Mouse (Mus musculus) cerebellum, adult 2 months (tissue): ENCODE measurements around the gene Msx1. TPM values are rescaled to one million over a fixed set of nuclear protein-coding genes. Genes with fewer than 3 reads are reported as not detected.

Experiments used
- DNase-seq, 2 experiments: peaks; one replicate each; pipeline ENCODE4 v3.0.0; 2021
- H3K27ac ChIP-seq: fragments of 200-500 bp; 2 replicates; pipeline ENCODE4 v1.5.1; 2012; ENCODE audit warnings: low read length, control low read depth, inconsistent platforms; ENCODE audit not compliant: insufficient read depth
- H3K27me3 ChIP-seq: fragments of 200-500 bp; 2 replicates; pipeline ENCODE4 v1.6.1; 2012; ENCODE audit warnings: inconsistent platforms, mild to moderate bottlenecking, low read length, moderate library complexity; ENCODE audit not compliant: control insufficient read depth, insufficient read depth
- H3K4me1 ChIP-seq: fragments of 200-500 bp; 2 replicates; pipeline ENCODE4 v1.6.1; 2011; ENCODE audit warnings: low read length; ENCODE audit not compliant: control insufficient read depth, insufficient read depth
- H3K4me3 ChIP-seq: fragments of 200-500 bp; replicated peaks from 2 replicates; pipeline ENCODE3; 2011; ENCODE audit warnings: mild to moderate bottlenecking, low read depth, low read length, control low read depth; ENCODE audit not compliant: insufficient read depth
- CTCF ChIP-seq: fragments of 200-500 bp; IDR thresholded peaks from 2 replicates; pipeline ENCODE4 v1.5.1; 2011; ENCODE audit warnings: low read depth, mild to moderate bottlenecking, control low read depth, low read length, moderate library complexity, borderline replicate concordance; ENCODE audit not compliant: insufficient read depth
- POLR2A ChIP-seq: fragments of 200-500 bp; IDR thresholded peaks from 2 replicates; pipeline ENCODE4 v1.6.1; 2011; ENCODE audit warnings: low read length, control low read depth, borderline replicate concordance; ENCODE audit not compliant: insufficient read depth
- WGBS: fragments of 180-500 bp; shearing (Covaris S2); methylation state at CpG from one replicate; pipeline ENCODE4 v1.1.7; 2018; 5-methylcytosine and 5-hydroxymethylcytosine counted together
- polyA plus RNA-seq: library from polyadenylated mRNA; depleted of rRNA; stranded (reverse); fragments of >200 nt; gene quantifications from 2 replicates; pipeline ENCODE4 v1.2.3, GENCODE M21; 2012

Gene Msx1
- polyA plus RNA-seq, 1 experiment = 3.4 TPM

GRCm38 (mm10) chr5:37818533-37819215 lies 5.7 kb downstream of the Msx1 start:
- WGBS = 12% methylated on average over 25 of the region's 25 CpGs
- Histone ChIP-seq H3K27ac (no peak overlapping the region), H3K4me1 (no peaks in the 10 kb centered on the region; the same call in 1 of the 2 replicates), H3K27me3 (peaks cover 19% of the 10 kb centered on the region; the same call in 1 of the 2 replicates), H3K4me3 (no peak overlapping the region)
- TF ChIP-seq POLR2A (no peak), CTCF (no peak)
- DNase-seq = no peak

DNA sequence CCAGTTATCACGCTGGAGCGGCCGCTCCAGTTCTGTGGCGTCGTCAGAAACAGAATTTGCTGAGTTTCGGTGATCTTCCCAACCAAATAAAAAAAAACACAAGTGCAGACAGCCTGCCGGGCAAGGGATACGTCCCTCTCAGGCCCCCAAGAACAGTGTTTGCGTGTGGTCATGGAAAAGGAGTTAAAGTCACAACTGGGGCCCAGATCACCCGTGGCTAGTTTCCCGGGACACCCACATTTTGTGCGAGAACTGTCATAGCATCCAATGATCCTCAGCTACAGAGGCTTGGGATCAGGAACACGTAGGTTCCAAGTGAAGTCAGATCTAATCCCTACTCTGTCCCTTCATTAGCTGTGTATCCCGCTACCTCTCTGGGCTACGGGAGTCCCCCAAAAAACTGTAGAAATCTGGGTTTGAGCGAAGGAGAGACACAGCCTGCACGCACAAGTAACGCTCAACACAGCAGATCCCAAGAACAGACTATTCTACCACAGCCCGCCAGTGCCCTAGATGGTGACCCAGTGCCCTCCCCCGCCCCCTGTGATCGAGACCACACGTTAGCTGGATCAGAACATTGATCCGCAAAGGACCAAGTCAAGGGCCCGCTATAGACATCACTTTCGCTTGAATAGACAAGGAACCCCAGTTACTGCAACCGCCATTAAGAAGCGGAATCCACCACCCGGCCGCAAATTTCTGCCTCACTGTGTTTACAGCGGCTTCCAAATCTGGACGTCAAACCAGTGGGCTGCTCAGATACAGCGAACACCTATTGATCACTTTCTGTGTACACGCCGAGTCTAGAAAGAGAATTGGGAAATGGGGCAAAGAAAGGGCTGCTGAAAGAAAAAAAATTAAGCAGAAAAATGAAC lies 6.5 kb downstream of the Msx1 start:
- no peak for TF ChIP-seq POLR2A
- Histone ChIP-seq H3K4me1 (no peaks in the 10 kb centered on the region; the same call in 1 of the 2 replicates), H3K4me3 (no peak overlapping the region), H3K27me3 (peaks cover 14% of the 10 kb centered on the region; the same call in 1 of the 2 replicates), H3K27ac (no peak overlapping the region)
- 6% methylated on average over 34 of the region's 34 CpGs for WGBS
- no peak for DNase-seq

DNA sequence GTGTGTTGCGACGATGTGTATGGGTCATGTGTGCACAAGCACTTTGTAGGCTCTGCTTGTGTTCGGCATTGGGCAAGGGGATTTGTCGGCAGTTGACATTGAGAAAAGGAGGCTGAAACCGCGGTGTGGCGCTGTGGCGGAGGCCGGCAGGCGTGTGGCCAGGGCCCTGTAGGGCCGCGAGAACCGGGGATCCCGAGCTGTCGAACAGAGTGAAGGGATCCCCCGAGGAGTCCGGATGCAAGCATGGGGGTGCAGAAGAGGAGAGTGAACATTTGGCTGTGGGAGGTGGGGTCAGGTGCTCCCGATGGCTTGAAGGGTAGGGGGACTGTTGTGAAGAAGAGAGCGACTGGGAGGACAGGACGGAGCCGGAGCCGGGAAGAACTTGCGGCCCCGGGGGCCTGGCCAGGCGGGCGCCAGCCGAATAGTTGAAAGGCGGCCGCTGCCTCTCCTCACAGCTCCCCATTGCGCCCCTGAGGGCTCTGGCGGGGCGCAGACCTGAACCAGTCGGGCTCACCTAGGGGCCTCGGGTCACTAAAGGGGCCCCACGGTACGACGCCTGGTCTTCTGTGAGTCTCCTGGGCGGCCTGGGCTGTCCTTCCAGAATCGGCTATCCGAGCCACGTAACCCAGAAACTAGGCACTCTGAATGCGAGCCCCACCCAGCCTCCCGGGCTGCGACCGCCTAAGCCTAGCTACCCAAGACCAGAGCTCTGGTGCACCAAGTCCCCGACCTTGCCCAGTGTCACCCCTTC lies 7.3 kb downstream of the Msx1 start:
- no peak overlapping the region for H3K4me3 ChIP-seq
- no peaks in the 10 kb centered on the region; the same call in 1 of the 2 replicates for H3K4me1 ChIP-seq
- 2% methylated on average over 45 of the region's 46 CpGs for WGBS
- peaks cover 10% of the 10 kb centered on the region; the same call in 1 of the 2 replicates for H3K27me3 ChIP-seq
- no peak overlapping the region for H3K27ac ChIP-seq
- DNase-seq = no peak
- peak; percentile 33; the same call in 1 of the 2 replicates for TF ChIP-seq CTCF
- TF ChIP-seq POLR2A = no peak

DNA sequence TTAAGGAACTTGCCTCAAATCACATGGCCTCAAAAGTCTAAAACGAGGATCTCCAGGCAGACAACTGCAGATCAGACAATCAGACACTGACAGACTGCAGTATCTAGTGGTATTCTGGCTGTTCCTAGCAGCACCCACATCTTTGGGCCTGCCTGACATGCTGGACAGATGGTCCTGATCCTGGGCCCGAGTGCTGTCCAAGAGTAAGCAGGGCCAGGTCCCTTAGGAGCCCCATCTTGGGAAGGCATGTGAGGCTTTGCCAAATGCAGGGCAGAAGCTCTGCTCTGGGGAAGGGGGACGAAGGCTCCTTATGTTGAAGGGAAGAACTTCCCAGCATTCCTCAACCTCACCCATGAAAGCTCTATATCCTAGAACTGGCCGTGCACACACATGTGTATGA lies 8.5 kb downstream of the Msx1 start:
- no peak for TF ChIP-seq CTCF
- no peak for TF ChIP-seq POLR2A
- Histone ChIP-seq H3K4me1 (no peaks in the 10 kb centered on the region; the same call in 1 of the 2 replicates), H3K27me3 (peaks cover 4% of the 10 kb centered on the region; the same call in 1 of the 2 replicates), H3K4me3 (no peak overlapping the region), H3K27ac (no peak overlapping the region)
- 56% methylated on average over 4 of the region's 4 CpGs for WGBS
- no peak for DNase-seq

- no peak overlapping the region for H3K27ac ChIP-seq
- H3K4me3 ChIP-seq = no peak overlapping the region
- peaks cover 6% of the 10 kb centered on the region; the same call in 1 of the 2 replicates for H3K27me3 ChIP-seq
- DNase-seq = no peak
- H3K4me1 ChIP-seq = no peaks in the 10 kb centered on the region; the same call in 1 of the 2 replicates
- TF ChIP-seq POLR2A = no peak
- no peak for TF ChIP-seq CTCF
Observed at GRCm38 (mm10) chr5:37814169-37814568, 10.2 kb downstream of the Msx1 start.

- TF ChIP-seq POLR2A (no peak), CTCF (no peak)
- 80% methylated on average over 6 of the region's 6 CpGs for WGBS
Observed at GRCm38 (mm10) chr5:37805291-37805690, 19.1 kb downstream of the Msx1 start.

DNA sequence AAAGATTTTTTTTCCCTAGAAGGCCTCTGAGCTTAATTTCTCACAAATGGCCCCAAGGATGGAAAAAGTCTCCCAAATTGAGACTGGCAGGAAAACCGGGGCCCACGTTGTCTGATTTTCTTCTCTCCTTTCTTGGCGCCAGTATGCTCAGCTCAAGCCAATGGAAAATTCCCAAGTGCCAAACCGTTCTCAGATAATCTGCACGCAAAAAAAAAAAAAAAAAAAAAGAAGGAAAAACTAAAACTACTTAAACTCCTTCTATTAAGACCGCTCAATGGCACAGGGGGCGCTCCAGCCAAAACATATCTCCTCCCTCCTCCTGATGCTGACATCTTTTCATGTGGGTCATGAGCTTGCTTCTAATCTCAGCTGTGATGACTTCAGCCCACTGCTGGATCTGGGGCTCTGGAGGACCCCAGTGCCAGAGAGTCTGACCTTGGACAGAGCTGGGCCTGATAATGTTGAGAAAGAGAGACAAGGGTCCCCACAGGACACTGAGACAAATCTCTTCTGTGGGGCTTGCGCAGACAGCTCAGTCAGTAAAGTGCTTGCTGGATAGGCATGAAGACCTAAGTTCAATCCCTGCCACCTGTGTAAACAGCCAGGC lies 19.8 kb downstream of the Msx1 start:
- no peaks in the 10 kb centered on the region; the same call in 1 of the 2 replicates for H3K27me3 ChIP-seq
- WGBS = 37% methylated on average over 8 of the region's 8 CpGs
- no peak overlapping the region for H3K4me3 ChIP-seq
- TF ChIP-seq CTCF (no peak), POLR2A (no peak)
- DNase-seq = no peak
- no peaks in the 10 kb centered on the region for H3K4me1 ChIP-seq
- no peak overlapping the region for H3K27ac ChIP-seq

More at GRCm38 (mm10) chr5:37805291-37805690, 19.1 kb downstream of the Msx1 start:
- Histone ChIP-seq H3K4me3 (no peak overlapping the region), H3K27ac (no peak overlapping the region), H3K4me1 (no peaks in the 10 kb centered on the region), H3K27me3 (no peaks in the 10 kb centered on the region; the same call in 1 of the 2 replicates)
- no peak for DNase-seq
